Mouse (Mus musculus) lung, postnatal 36 days (tissue): ENCODE data around the gene Cabp1.
A peak's percentile ranks its signal among the peaks of the same experiment; 100 is the strongest.
"Not testable (repeated sequence)": the region's sequence is repeated elsewhere in the genome, so short reads cannot be mapped to it uniquely, and the experiment has no call there.

Source experiments
- DNase-seq: peaks from one replicate; pipeline ENCODE4 v3.0.0; 2022; ENCODE audit warnings: mixed read lengths

The Cabp1 gene

GRCm38 (mm10) chr5:115168641-115169415 lies 25.4 kb downstream of the Cabp1 start:
- DNase-seq, result no peak

- DNase-seq, result peak; percentile 58
Observed at GRCm38 (mm10) chr5:115167396-115167795, 26.8 kb downstream of the Cabp1 start.

GRCm38 (mm10) chr5:115166815-115167194 lies 27.4 kb downstream of the Cabp1 start:
- DNase-seq, result no peak

- no peak for DNase-seq
Observed at GRCm38 (mm10) chr5:115165895-115166814, 28.0 kb downstream of the Cabp1 start.

GRCm38 (mm10) chr5:115165351-115165750 lies 28.8 kb downstream of the Cabp1 start:
- no peak for DNase-seq

GRCm38 (mm10) chr5:115164446-115164845 lies 29.7 kb downstream of the Cabp1 start:
- DNase-seq, result not testable (repeated sequence)

- DNase-seq, result peak; percentile 85
Observed at GRCm38 (mm10) chr5:115163563-115163962, 30.6 kb downstream of the Cabp1 start.

GRCm38 (mm10) chr5:115161940-115162279 lies 32.3 kb downstream of the Cabp1 start:
- DNase-seq, result not testable (repeated sequence)

GRCm38 (mm10) chr5:115161064-115161939 lies 32.9 kb downstream of the Cabp1 start:
- no peak for DNase-seq

- no peak for DNase-seq
Observed at GRCm38 (mm10) chr5:115160655-115161054, 33.5 kb downstream of the Cabp1 start.

- DNase-seq, result no peak
Observed at GRCm38 (mm10) chr5:115159165-115159564, 35.0 kb downstream of the Cabp1 start.

GRCm38 (mm10) chr5:115158040-115158983 lies 35.9 kb downstream of the Cabp1 start, which contains the start of gene Mlec:
Gene Mlec (minus strand): TSS chr5:115158179.
- peak; percentile 98 for DNase-seq

- no peak for DNase-seq
Observed at GRCm38 (mm10) chr5:115156933-115157589, 37.1 kb downstream of the Cabp1 start.

- DNase-seq, result no peak
Observed at GRCm38 (mm10) chr5:115156401-115156800, 37.8 kb downstream of the Cabp1 start.

GRCm38 (mm10) chr5:115155831-115156230 lies 38.4 kb downstream of the Cabp1 start:
- peak; percentile 63 for DNase-seq

- DNase-seq, result no peak
Observed at GRCm38 (mm10) chr5:115155156-115155631, 39.0 kb downstream of the Cabp1 start.

GRCm38 (mm10) chr5:115152132-115152956 lies 41.8 kb downstream of the Cabp1 start:
- no peak for DNase-seq

- no peak for DNase-seq
Observed at GRCm38 (mm10) chr5:115151457-115151856, 42.7 kb downstream of the Cabp1 start.

- DNase-seq, result no peak
Observed at GRCm38 (mm10) chr5:115150991-115151390, 43.2 kb downstream of the Cabp1 start.
